30 mouse cellular contexts compared by ENCODE assay signal in genomic region chr11:70869263-70869662, GRCm38 (mm10). TPM values are rescaled to one million over a fixed set of nuclear protein-coding genes. Genes with fewer than 3 reads are reported as not detected.
"Had no signal": no experiment of that assay in that cellular context is flagged by ENCODE, and none has a peak within 500 bp of the region (broad histone marks: within the 10 kb centered on the region; RNA-seq: fewer than 3 reads in every experiment).

No protein-coding gene starts in this region.

- H3K36me3 ChIP-seq: heart, embryonic 13.5 days; heart, embryonic 15.5 days; hindbrain, embryonic 13.5 days; hindbrain, embryonic 15.5 days; limb, embryonic 10.5 days; limb, embryonic 12.5 days; liver, embryonic 13.5 days; liver, embryonic 15.5 days had no signal

- H3K4me1 ChIP-seq: limb, embryonic 10.5 days had no signal

- H3K27ac ChIP-seq: heart, adult 2 months; heart, embryonic 13.5 days; heart, embryonic 15.5 days; hindbrain, embryonic 13.5 days; hindbrain, embryonic 15.5 days; hindbrain, postnatal 0 days; left cerebral cortex, adult 2 months; limb, embryonic 10.5 days; limb, embryonic 12.5 days; liver, embryonic 13.5 days; liver, embryonic 15.5 days had no signal

- H3K4me3 ChIP-seq: heart, adult 2 months; heart, embryonic 13.5 days; heart, embryonic 15.5 days; hindbrain, embryonic 13.5 days; hindbrain, embryonic 15.5 days; layer of hippocampus, adult 2 months; left cerebral cortex, adult 2 months; limb, embryonic 10.5 days; limb, embryonic 12.5 days; liver, embryonic 13.5 days; liver, embryonic 15.5 days had no signal

- DNase-seq: gastrocnemius, postnatal 14 days; gastrocnemius, postnatal 36 days; heart, adult 11 months; heart, adult 2 months; heart, postnatal 14 days; heart, postnatal 36 days; kidney, adult 11 months; kidney, adult 2 months; kidney, adult 9 months; kidney, postnatal 10 days; kidney, postnatal 25 days; kidney, postnatal 4 days; liver; liver, embryonic 13.5 days had no signal

- H3K27me3 ChIP-seq: heart, embryonic 13.5 days; heart, embryonic 15.5 days; hindbrain, embryonic 13.5 days; hindbrain, embryonic 15.5 days; limb, embryonic 12.5 days; liver, embryonic 13.5 days; liver, embryonic 15.5 days had no signal

RNA-seq across cellular contexts. Expression of gene Scimp, which starts 56.9 kb away (rescaled TPM):
- total RNA-seq: gastrocnemius, adult 18-20 months; gastrocnemius, adult 8-10 months; gastrocnemius, postnatal 36 days; hindbrain, postnatal 0 days; layer of hippocampus, adult 2 months; layer of hippocampus, postnatal 10 days; layer of hippocampus, postnatal 25 days; left cerebral cortex, adult 2 months; left cerebral cortex, postnatal 14 days; left cerebral cortex, postnatal 36 days had no signal
- polyA plus RNA-seq: hindbrain, embryonic 15.5 days; limb, embryonic 12.5 days had no signal
